Mouse (Mus musculus) MEL (cell line): ENCODE data around the gene Olfr420. TPM values are rescaled to one million over a fixed set of nuclear protein-coding genes. Genes with fewer than 3 reads are reported as not detected.

ENCODE experiments used
- DNase-seq: peaks from one replicate; pipeline ENCODE4 v3.0.0; 2011; ENCODE audit warnings: low read depth, low spot score
- H3K27ac ChIP-seq: 2 replicates; pipeline ENCODE4 v1.5.1; 2012; ENCODE audit warnings: low read depth, mild to moderate bottlenecking, control low read depth, low read length, moderate library complexity; ENCODE audit not compliant: control insufficient read depth
- H3K27me3 ChIP-seq, 2 experiments: fragments of 150-350 bp in 1 of 2; sonication (generic) in 1 of 2; 2 replicates each; pipeline ENCODE4 v1.6.1; 2012; ENCODE audit warnings: low read length in 2 of 2, mild to moderate bottlenecking in 2 of 2, improper control_type of control experiment in 1 of 2, moderate library complexity in 1 of 2; ENCODE audit not compliant: insufficient read depth in 2 of 2, control insufficient read depth in 1 of 2
- H3K36me3 ChIP-seq, 2 experiments: 2 replicates each; pipeline ENCODE4 v1.6.1; 2012 to 2014; ENCODE audit warnings: low read length in 2 of 2, improper control_type of control experiment in 1 of 2, inconsistent platforms in 1 of 2, mild to moderate bottlenecking in 1 of 2; ENCODE audit not compliant: insufficient read depth in 2 of 2, control insufficient read depth in 1 of 2
- H3K4me1 ChIP-seq, 2 experiments: fragments of 150-350 bp in 1 of 2; sonication (generic) in 1 of 2; 2 replicates each; pipeline ENCODE4 v1.6.1; 2012; ENCODE audit warnings: low read length in 2 of 2, improper control_type of control experiment in 1 of 2, mild to moderate bottlenecking in 1 of 2; ENCODE audit not compliant: insufficient read depth in 2 of 2, control insufficient read depth in 1 of 2
- H3K4me3 ChIP-seq, 2 experiments: fragments of 150-350 bp in 1 of 2; sonication (generic) in 1 of 2; 2 replicates each; pipeline ENCODE4 v1.5.1; 2012; ENCODE audit warnings: low read depth in 2 of 2, low read length in 2 of 2, mild to moderate bottlenecking in 2 of 2, moderate library complexity in 2 of 2, control low read depth in 1 of 2, improper control_type of control experiment in 1 of 2; ENCODE audit not compliant: control insufficient read depth in 1 of 2, insufficient read depth in 1 of 2
- H3K79me2 ChIP-seq: 2 replicates; pipeline ENCODE4 v1.6.1; 2012; ENCODE audit warnings: mild to moderate bottlenecking, low read length, moderate library complexity; ENCODE audit not compliant: control insufficient read depth, poor library complexity, insufficient read depth
- H3K9ac ChIP-seq: 2 replicates; pipeline ENCODE4 v1.6.1; 2012; ENCODE audit warnings: low read depth, mild to moderate bottlenecking, control low read depth, low read length, moderate library complexity; ENCODE audit not compliant: control insufficient read depth, poor library complexity, severe bottlenecking
- H3K9me3 ChIP-seq: fragments of 150-350 bp; sonication (generic); replicated peaks from 2 replicates; pipeline ENCODE4 v1.6.1; 2012; ENCODE audit warnings: mild to moderate bottlenecking, low read length, improper control_type of control experiment, moderate library complexity; ENCODE audit not compliant: insufficient read depth
- CHD1 ChIP-seq: IDR thresholded peaks from 2 replicates; pipeline ENCODE4 v1.6.1; 2012; ENCODE audit warnings: low read depth, mild to moderate bottlenecking, inconsistent platforms, low read length, improper control_type of control experiment
- CHD2 ChIP-seq: IDR thresholded peaks from 2 replicates; pipeline ENCODE4 v1.6.1; 2011; ENCODE audit warnings: low read length, improper control_type of control experiment
- CTCF ChIP-seq, 3 experiments: IDR thresholded peaks in 2 of 3; conservative IDR thresholded peaks in 1 of 3; 2 replicates each; pipeline ENCODE4 v1.5.1; 2011 to 2012; ENCODE audit warnings: low read length in 3 of 3, low read depth in 2 of 3, mild to moderate bottlenecking in 2 of 3, improper control_type of control experiment in 1 of 3, inconsistent platforms in 1 of 3, mixed read lengths in 1 of 3, moderate library complexity in 1 of 3; ENCODE audit not compliant: control insufficient read depth in 1 of 3, insufficient read depth in 1 of 3, poor library complexity in 1 of 3, severe bottlenecking in 1 of 3
- E2F4 ChIP-seq: IDR thresholded peaks from 2 replicates; pipeline ENCODE4 v1.6.1; 2011; ENCODE audit warnings: low read depth, low read length, improper control_type of control experiment, borderline replicate concordance
- ELF1 ChIP-seq: IDR thresholded peaks from 2 replicates; pipeline ENCODE4 v1.6.1; 2014; ENCODE audit warnings: low read depth, mild to moderate bottlenecking, inconsistent platforms, low read length, improper control_type of control experiment, moderate library complexity
- EP300 ChIP-seq, 2 experiments: IDR thresholded peaks; 2 replicates each; pipeline ENCODE4 v1.6.1; 2011; ENCODE audit warnings: improper control_type of control experiment in 2 of 2, low read length in 2 of 2, low read depth in 1 of 2, mild to moderate bottlenecking in 1 of 2
- GABPA ChIP-seq: IDR thresholded peaks from 2 replicates; pipeline ENCODE4 v1.6.1; 2012; ENCODE audit warnings: low read depth, mild to moderate bottlenecking, inconsistent platforms, low read length, improper control_type of control experiment, moderate library complexity
- GATA1 ChIP-seq: IDR thresholded peaks from 2 replicates; pipeline ENCODE4 v1.6.1; 2011; ENCODE audit warnings: low read depth, low read length, improper control_type of control experiment
- HCFC1 ChIP-seq: IDR thresholded peaks from 2 replicates; pipeline ENCODE4 v1.6.1; 2012; ENCODE audit warnings: low read depth, mild to moderate bottlenecking, inconsistent platforms, low read length, improper control_type of control experiment, moderate library complexity
- JUND ChIP-seq: IDR thresholded peaks from 2 replicates; pipeline ENCODE4 v1.6.1; 2011; ENCODE audit warnings: low read depth, mild to moderate bottlenecking, improper control_type of control experiment, low read length
- MAX ChIP-seq: IDR thresholded peaks from 2 replicates; pipeline ENCODE4 v1.6.1; 2011; ENCODE audit warnings: low read length, improper control_type of control experiment
- MEF2A ChIP-seq: IDR thresholded peaks from 2 replicates; pipeline ENCODE4 v1.6.1; 2014; ENCODE audit warnings: low read depth, mild to moderate bottlenecking, inconsistent platforms, low read length, improper control_type of control experiment; ENCODE audit not compliant: poor library complexity, insufficient replicate concordance, severe bottlenecking; ENCODE audit errors: extremely low read depth
- MYC ChIP-seq: IDR thresholded peaks from 2 replicates; pipeline ENCODE4 v1.6.1; 2011; ENCODE audit warnings: low read depth, mild to moderate bottlenecking, low read length, improper control_type of control experiment, moderate library complexity
- NELFE ChIP-seq: IDR thresholded peaks from 2 replicates; pipeline ENCODE4 v1.6.1; 2011; ENCODE audit warnings: low read depth, low read length, improper control_type of control experiment
- POLR2A ChIP-seq, 2 experiments: IDR thresholded peaks; 2 replicates each; pipeline ENCODE4 v1.6.1; 2011 to 2012; ENCODE audit warnings: low read length in 2 of 2, mild to moderate bottlenecking in 2 of 2, control low read depth in 1 of 2, improper control_type of control experiment in 1 of 2, low read depth in 1 of 2, moderate library complexity in 1 of 2; ENCODE audit not compliant: control insufficient read depth in 1 of 2, insufficient read depth in 1 of 2, poor library complexity in 1 of 2
- POLR2AphosphoS2 ChIP-seq: IDR thresholded peaks from 2 replicates; pipeline ENCODE4 v1.6.1; 2011; ENCODE audit warnings: low read length, improper control_type of control experiment
- POLR2AphosphoS5 ChIP-seq: IDR thresholded peaks from 2 replicates; pipeline ENCODE4 v1.6.1; 2012; ENCODE audit warnings: low read depth, borderline replicate concordance, mild to moderate bottlenecking, inconsistent platforms, low read length, moderate library complexity, mixed read lengths
- RAD21 ChIP-seq: IDR thresholded peaks from 2 replicates; pipeline ENCODE4 v1.6.1; 2011; ENCODE audit warnings: mild to moderate bottlenecking, low read depth, low read length, improper control_type of control experiment
- SMC3 ChIP-seq: IDR thresholded peaks from 2 replicates; pipeline ENCODE4 v1.6.1; 2011; ENCODE audit warnings: low read depth, low read length, improper control_type of control experiment
- TAL1 ChIP-seq: IDR thresholded peaks from 2 replicates; pipeline ENCODE4 v1.6.1; 2012; ENCODE audit warnings: mild to moderate bottlenecking, inconsistent platforms, low read length, moderate library complexity, mixed read lengths
- TBP ChIP-seq: IDR thresholded peaks from 2 replicates; pipeline ENCODE4 v1.8.0; 2011; ENCODE audit warnings: low read depth, low read length, improper control_type of control experiment
- TCF12 ChIP-seq: IDR thresholded peaks from 2 replicates; pipeline ENCODE4 v1.6.1; 2014; ENCODE audit warnings: low read depth, mild to moderate bottlenecking, inconsistent platforms, low read length, improper control_type of control experiment, moderate library complexity
- UBTF ChIP-seq: IDR thresholded peaks from 2 replicates; pipeline ENCODE4 v1.6.1; 2012; ENCODE audit warnings: low read depth, mild to moderate bottlenecking, inconsistent platforms, low read length, improper control_type of control experiment, moderate library complexity, borderline replicate concordance; ENCODE audit not compliant: insufficient read depth
- USF1 ChIP-seq: IDR thresholded peaks from 2 replicates; pipeline ENCODE4 v1.6.1; 2014; ENCODE audit warnings: low read depth, mild to moderate bottlenecking, inconsistent platforms, low read length, improper control_type of control experiment, moderate library complexity
- ZC3H11A ChIP-seq: IDR thresholded peaks from 2 replicates; pipeline ENCODE4 v1.6.1; 2012; ENCODE audit warnings: low read depth, mild to moderate bottlenecking, inconsistent platforms, low read length, improper control_type of control experiment
- ZKSCAN1 ChIP-seq: IDR thresholded peaks from 2 replicates; pipeline ENCODE4 v1.6.1; 2012; ENCODE audit warnings: low read depth, mild to moderate bottlenecking, inconsistent platforms, low read length, improper control_type of control experiment, moderate library complexity
- ZMIZ1 ChIP-seq: IDR thresholded peaks from 2 replicates; pipeline ENCODE4 v1.6.1; 2012; ENCODE audit warnings: low read depth, mild to moderate bottlenecking, inconsistent platforms, low read length, improper control_type of control experiment, moderate library complexity
- ZNF384 ChIP-seq: IDR thresholded peaks from 2 replicates; pipeline ENCODE4 v1.6.1; 2012; ENCODE audit warnings: low read depth, mild to moderate bottlenecking, inconsistent platforms, low read length, improper control_type of control experiment
- polyA plus RNA-seq, 2 experiments: library from polyadenylated mRNA; stranded (reverse) in 1 of 2; unstranded in 1 of 2; fragments of >175 nt in 1 of 2; fragments of >200 nt in 1 of 2; gene quantifications; 2 replicates each; pipeline versions ENCODE4 v1.2.1 to v1.2.4; 2012; ENCODE audit warnings: low replicate concordance in 2 of 2, low read depth in 1 of 2; ENCODE audit not compliant: insufficient read length in 2 of 2, insufficient read depth in 1 of 2, missing spikeins in 1 of 2
- total RNA-seq: library from RNA; depleted of rRNA; stranded (reverse); fragments of 300-350 nt; gene quantifications from 2 replicates; pipeline ENCODE4 v1.2.3, GENCODE M21; 2012

The Olfr420 gene
- total and polyA plus RNA-seq, 3 experiments: not detected

DNA sequence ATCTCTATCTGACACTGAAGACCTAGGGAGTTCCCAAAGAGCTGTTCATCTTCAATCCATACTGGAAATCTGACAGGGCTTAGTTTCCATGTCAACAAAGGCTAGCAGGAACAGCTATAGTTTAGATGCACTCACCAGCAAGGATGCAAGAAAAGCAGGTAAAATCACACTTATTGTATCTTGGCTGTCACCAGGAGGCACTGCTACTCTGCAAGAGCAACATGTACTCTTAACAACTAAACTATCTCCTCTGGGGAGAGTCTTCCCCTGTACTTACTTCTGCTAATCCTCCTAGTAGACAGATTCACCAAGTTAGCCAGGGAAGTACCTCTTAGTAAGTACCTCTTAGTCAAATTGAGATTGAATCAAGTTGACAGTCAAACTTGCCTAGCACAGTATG is 13.6 kb downstream of the Olfr420 start:
- Histone ChIP-seq H3K27ac (no peak overlapping the region), H3K79me2 (peaks cover 1% of the 10 kb centered on the region; the same call in 1 of the 2 replicates), H3K4me1 (peaks cover 7% of the 10 kb centered on the region in 2 experiments), H3K9me3 (no peaks in the 10 kb centered on the region), H3K9ac (no peak overlapping the region), H3K36me3 (peaks cover 0 to 11% of the 10 kb centered on the region in 2 experiments; a peak in 2 of 4 replicates), H3K27me3 (no peaks in the 10 kb centered on the region), H3K4me3 (no peak overlapping the region)
- TF ChIP-seq POLR2AphosphoS5 (no peak), GABPA (no peak), MAX (no peak), CHD2 (no peak), TAL1 (no peak), GATA1 (no peak), MEF2A (no peak), ZMIZ1 (no peak), RAD21 (peak; percentile 76), UBTF (no peak), POLR2A (IDR thresholded peaks at IDR 0.05; ENCODE audit: control insufficient read depth in 1 of 2, insufficient read depth in 1 of 2, low read depth in 1 of 2, low read length in 2 of 2, poor library complexity in 1 of 2) (no peak), ZNF384 (peak; percentile 41; the same call in 1 of the 2 replicates), USF1 (no peak), JUND (no peak), NELFE (no peak), SMC3 (peak; percentile 84), MYC (no peak), HCFC1 (no peak), CHD1 (no peak), ELF1 (no peak), CTCF (IDR thresholded peaks at IDR 0.05 in 2 of 3, conservative IDR thresholded peaks at IDR 0.05 in 1 of 3; ENCODE audit: control insufficient read depth in 1 of 3, insufficient read depth in 1 of 3, low read depth in 2 of 3, low read length in 3 of 3, poor library complexity in 1 of 3, severe bottlenecking in 1 of 3) (peak; percentile 42 to 66 (median 64)), POLR2AphosphoS2 (no peak), EP300 (IDR thresholded peaks at IDR 0.05; ENCODE audit: low read depth in 1 of 2, low read length in 2 of 2) (no peak), TCF12 (no peak), ZC3H11A (peak; percentile 81), TBP (no peak), E2F4 (no peak), ZKSCAN1 (no peak)
- DNase-seq: peak; percentile 83
